ENCODE assay signal across 23 mouse cellular contexts in the genomic region with DNA sequence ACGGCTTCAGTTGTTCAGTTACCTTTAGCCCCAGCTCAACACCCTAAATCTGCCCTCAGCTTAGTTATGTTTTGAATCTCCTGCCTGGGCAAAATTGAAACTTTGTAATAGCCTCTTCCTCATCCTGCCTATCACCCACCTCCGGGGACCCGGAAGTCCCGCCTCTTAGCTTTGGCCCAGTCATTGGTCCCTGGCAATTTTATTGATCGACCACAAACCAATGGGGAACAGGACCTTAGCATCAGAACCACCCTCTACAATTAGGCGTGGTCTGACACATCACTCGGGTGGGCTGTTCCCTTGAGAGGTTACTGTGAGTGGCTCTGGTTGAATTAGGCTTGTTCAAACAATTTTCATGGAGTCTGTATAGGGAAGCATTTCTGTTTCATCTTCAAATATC.
A peak's percentile ranks its signal among the peaks of the same experiment; 100 is the strongest.
DNase-seq lines count a peak whose midpoint lies in the region; ATAC-seq and TF ChIP-seq lines count a peak whose summit lies in the region.
"Had no signal": no experiment of that assay in that cellular context is flagged by ENCODE, and none has a peak within 500 bp of the region (broad histone marks: within the 10 kb centered on the region; RNA-seq: fewer than 3 reads in every experiment).

No protein-coding gene starts in this region.

- H3K9me3 ChIP-seq in E14TG2a.4 (ENCODE audit: low read length), result no peaks in the 10 kb centered on the region
- H3K9me3 ChIP-seq: embryonic facial prominence, embryonic 10.5 days; hindbrain, embryonic 13.5 days; limb, embryonic 12.5 days; lung, embryonic 15.5 days; neural tube, embryonic 15.5 days had no signal

- H3K27me3 ChIP-seq in E14TG2a.4 (ENCODE audit: insufficient read depth, low read length), result no peaks in the 10 kb centered on the region
- no peaks in the 10 kb centered on the region for H3K27me3 ChIP-seq in testis, adult 2 months (ENCODE audit: control insufficient read depth, insufficient read depth, low read length)
- H3K27me3 ChIP-seq: hindbrain, embryonic 13.5 days; limb, embryonic 12.5 days; lung, embryonic 15.5 days; neural tube, embryonic 15.5 days had no signal

- H3K4me3 ChIP-seq in E14TG2a.4 (replicated peaks; ENCODE audit: low read length), result peak overlapping the region; percentile 35; the same call in 1 of the 2 replicates
- H3K4me3 ChIP-seq in testis, adult 2 months (ENCODE audit: control insufficient read depth, low read depth, low read length), result peak overlapping the region; percentile 72
- H3K4me3 ChIP-seq: embryonic facial prominence, embryonic 10.5 days; forebrain, embryonic 10.5 days; hindbrain, embryonic 13.5 days; limb, embryonic 12.5 days; lung, embryonic 15.5 days; neural tube, embryonic 15.5 days had no signal

- TF ChIP-seq POLR2A in testis, adult 2 months (IDR thresholded peaks at IDR 0.05; ENCODE audit: control insufficient read depth, low read depth, low read length), result no peak

- no peak for TF ChIP-seq CTCF in E14TG2a.4 (conservative IDR thresholded peaks at IDR 0.05; ENCODE audit: low read length)
- no peak for TF ChIP-seq CTCF in testis, adult 2 months (IDR thresholded peaks at IDR 0.05; ENCODE audit: control insufficient read depth, insufficient read depth, insufficient replicate concordance, low read depth, low read length)

- ATAC-seq in CD4-positive, CD25-positive, alpha-beta regulatory T cell, adult 4 months, result no peak
- no peak for ATAC-seq in frontal cortex, adult (ENCODE audit: low TSS enrichment)
- ATAC-seq: forebrain, embryonic 16.5 days had no signal

- H3K36me3 ChIP-seq in E14TG2a.4 (ENCODE audit: insufficient read depth, low read length), result no peaks in the 10 kb centered on the region
- H3K36me3 ChIP-seq in testis, adult 2 months (ENCODE audit: control insufficient read depth, insufficient read depth, low read length), result no peaks in the 10 kb centered on the region
- H3K36me3 ChIP-seq: hindbrain, embryonic 13.5 days; lung, embryonic 15.5 days; neural tube, embryonic 15.5 days had no signal

- DNase-seq in 416B (ENCODE audit: low read depth) (peak; percentile 8), ZHBTc4 (ENCODE audit: low read depth, low spot score) (peak; percentile 28)
- no peak for DNase-seq in cerebellum, postnatal 36 days
- DNase-seq: adrenal gland, adult 2 months; cerebellum, adult 18-20 months; gastrocnemius, postnatal 25 days; kidney, adult 18-20 months; kidney, postnatal 4 days; lung, postnatal 4 days; thymus, adult 18-20 months; thymus, postnatal 4 days had no signal

- peak overlapping the region; percentile 40; the same call in 1 of the 2 replicates for H3K27ac ChIP-seq in testis, adult 2 months (ENCODE audit: control insufficient read depth, insufficient read depth, low read depth, low read length)
- H3K27ac ChIP-seq: embryonic facial prominence, embryonic 10.5 days; forebrain, embryonic 10.5 days; hindbrain, embryonic 13.5 days; limb, embryonic 12.5 days; liver, embryonic 14.5 days; lung, embryonic 15.5 days; neural tube, embryonic 15.5 days had no signal

- H3K4me1 ChIP-seq in E14TG2a.4 (replicated peaks; ENCODE audit: low read depth, low read length), result peaks cover 43% of the 10 kb centered on the region
- no peaks in the 10 kb centered on the region; the same call in 1 of the 2 replicates for H3K4me1 ChIP-seq in testis, adult 2 months (ENCODE audit: control insufficient read depth, insufficient read depth, low read length)

Comparison
In these comparisons a context has a peak if more than half of its experiments do, and no peak if none do; other contexts are left out.
1. DNase-seq: peak in 416B (single experiment) and ZHBTc4 (single experiment); none in cerebellum, postnatal 36 days (0 of 2).